Mouse (Mus musculus): ENCODE results near the gene Crygc. TPM values are rescaled to one million over a fixed set of nuclear protein-coding genes. Genes with fewer than 3 reads are reported as not detected.
A peak's percentile ranks its signal among the peaks of the same experiment; 100 is the strongest.
"Not testable (repeated sequence)": the region's sequence is repeated elsewhere in the genome, so short reads cannot be mapped to it uniquely, and the experiment has no call there.

The Crygc gene
- polyA plus RNA-seq, 1 experiment from 2014 or later, result not detected

DNA sequence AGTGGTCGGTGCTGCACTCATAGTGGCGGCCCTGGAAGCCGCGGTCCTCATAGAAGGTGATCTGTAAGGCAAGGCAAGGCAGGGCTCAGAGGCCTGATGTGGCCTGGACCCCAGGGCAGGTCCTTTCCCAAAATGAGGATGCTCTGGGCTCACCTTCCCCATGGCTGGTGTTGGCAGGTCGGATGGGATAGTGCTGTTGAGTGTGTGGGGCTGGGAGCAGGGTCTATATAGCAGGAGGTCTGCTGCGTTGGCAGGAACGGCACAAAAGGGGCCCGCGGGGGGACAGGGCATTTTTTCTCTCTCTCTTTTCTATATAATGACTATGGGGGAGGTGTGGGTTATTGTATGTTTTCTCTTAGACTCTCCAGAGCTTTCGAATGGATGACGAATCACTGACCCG, 22.5 kb downstream of the Crygc start, which contains the start of gene Cryge:
TSS of gene Cryge (minus strand) at position 198 of the 400 bp plus-strand sequence.
- ATAC-seq (ENCODE audit: insufficient number of reproducible peaks, insufficient read depth, low FRiP score, low TSS enrichment, low read depth), result not testable (repeated sequence)

DNA sequence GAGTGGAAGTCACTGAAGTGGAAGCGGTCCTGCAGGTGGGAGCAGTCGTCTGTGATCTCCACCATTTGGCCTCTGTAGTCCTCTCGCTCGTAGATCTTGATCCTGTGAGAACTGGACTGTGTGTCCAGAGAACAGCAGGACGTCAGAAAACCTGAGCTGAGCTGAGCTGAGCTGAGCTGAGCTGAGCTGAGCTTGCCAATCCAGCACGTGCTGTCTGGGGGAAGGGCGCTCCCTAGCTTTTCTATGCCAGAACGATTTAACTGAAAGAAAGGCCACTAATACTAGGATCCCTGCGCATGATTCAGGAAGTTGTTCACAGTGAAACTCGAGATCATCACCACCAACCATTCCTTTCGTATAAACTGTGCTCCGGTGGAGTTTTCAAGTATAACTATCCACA, 24.7 kb downstream of the Crygc start:
- Histone ChIP-seq H3K36me3 (no peaks in the 10 kb centered on the region), H3K9me3 (no peaks in the 10 kb centered on the region), H3K4me2 (no peak overlapping the region), H3K4me3 (replicated peaks) (no peak overlapping the region), H3K4me1 (replicated peaks) (no peaks in the 10 kb centered on the region), H3K27ac (no peak overlapping the region), H3K27me3 (no peaks in the 10 kb centered on the region), H3K9ac (replicated peaks) (no peak overlapping the region)
- 58% methylated on average over 12 of the region's 12 CpGs for WGBS
- no peak for ATAC-seq (ENCODE audit: insufficient number of reproducible peaks, insufficient read depth, low FRiP score, low TSS enrichment, low read depth)

More for the DNA sequence above, 22.5 kb downstream of the Crygc start, which contains the start of gene Cryge:
- 81% methylated on average over 12 of the region's 12 CpGs for WGBS
- not testable (repeated sequence) for H3K4me1 ChIP-seq (replicated peaks); H3K27ac ChIP-seq; H3K9me3 ChIP-seq; H3K9ac ChIP-seq (replicated peaks); H3K4me2 ChIP-seq; H3K27me3 ChIP-seq; H3K4me3 ChIP-seq (replicated peaks); H3K36me3 ChIP-seq

DNA sequence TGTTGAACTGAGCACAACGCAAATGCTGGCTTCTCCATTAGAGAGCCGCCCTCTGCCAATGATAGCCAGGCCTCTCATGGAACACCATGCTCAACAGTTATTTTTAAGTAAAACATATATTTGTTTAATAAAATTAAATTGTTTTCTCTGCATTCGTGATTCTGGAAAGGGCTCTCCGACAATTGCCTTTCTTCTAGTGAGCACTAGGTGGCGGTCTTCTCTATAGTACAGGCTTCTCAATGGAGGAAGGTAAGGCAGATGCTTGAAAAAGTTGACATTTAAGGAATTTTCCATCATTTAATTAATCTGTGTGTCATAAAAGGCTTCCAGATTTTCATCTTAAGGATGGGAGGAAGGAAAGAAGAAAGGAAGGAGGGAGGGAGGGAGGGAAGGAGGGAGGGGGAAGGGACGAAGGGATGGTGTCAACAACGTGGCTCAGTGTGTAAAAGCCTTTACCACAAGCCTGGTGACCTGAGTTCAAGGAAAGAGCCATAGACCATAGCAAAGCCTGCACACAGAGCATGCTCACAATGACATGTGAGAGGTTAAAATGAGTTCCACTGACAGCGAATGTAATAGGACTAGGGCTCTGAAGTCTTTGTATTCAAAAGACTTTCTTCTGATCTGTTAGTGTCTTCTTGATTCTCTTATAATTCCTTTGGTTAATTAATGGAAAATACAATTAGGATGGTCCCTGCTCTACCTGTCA, 26.9 kb downstream of the Crygc start:
- no peaks in the 10 kb centered on the region for H3K27me3 ChIP-seq
- no peak overlapping the region for H3K9ac ChIP-seq (replicated peaks)
- H3K27ac ChIP-seq, result no peak overlapping the region
- H3K4me1 ChIP-seq (replicated peaks), result no peaks in the 10 kb centered on the region
- H3K4me3 ChIP-seq (replicated peaks), result no peak overlapping the region
- H3K9me3 ChIP-seq, result no peaks in the 10 kb centered on the region
- ATAC-seq (ENCODE audit: insufficient number of reproducible peaks, insufficient read depth, low FRiP score, low TSS enrichment, low read depth), result no peak
- no peak overlapping the region for H3K4me2 ChIP-seq
- no peaks in the 10 kb centered on the region for H3K36me3 ChIP-seq
- 35% methylated on average over 8 of the region's 8 CpGs for WGBS

DNA sequence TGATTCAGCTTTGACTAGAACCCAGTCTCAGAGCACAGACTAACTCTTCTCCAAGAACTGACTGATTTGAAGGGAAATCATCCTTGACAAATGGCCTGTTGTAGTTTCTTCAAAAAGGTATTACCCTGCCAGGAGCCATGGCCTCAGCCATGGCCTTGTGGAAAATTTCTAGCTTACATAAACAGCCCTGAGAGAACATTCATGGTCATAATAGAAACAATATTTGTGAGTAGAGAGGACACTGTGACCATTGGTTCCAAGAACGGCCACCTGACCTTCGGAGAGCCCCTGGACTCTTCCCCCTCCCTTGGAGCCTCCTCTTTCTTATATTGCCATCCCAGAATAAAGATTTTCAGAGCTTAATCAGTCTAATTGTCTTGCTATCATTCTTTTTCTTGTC, 30.1 kb downstream of the Crygc start:
- Histone ChIP-seq H3K9me3 (no peaks in the 10 kb centered on the region), H3K27ac (no peak overlapping the region), H3K4me2 (no peak overlapping the region), H3K4me1 (replicated peaks) (0 out of 2 replicates have a peak, but pooled peaks cover 4% of the 10 kb centered on the region), H3K9ac (replicated peaks) (no peak overlapping the region), H3K36me3 (no peaks in the 10 kb centered on the region), H3K4me3 (replicated peaks) (no peak overlapping the region), H3K27me3 (no peaks in the 10 kb centered on the region)
- no peak for ATAC-seq (ENCODE audit: insufficient number of reproducible peaks, insufficient read depth, low FRiP score, low TSS enrichment, low read depth)
- 88% methylated on average over 2 of the region's 2 CpGs for WGBS

DNA sequence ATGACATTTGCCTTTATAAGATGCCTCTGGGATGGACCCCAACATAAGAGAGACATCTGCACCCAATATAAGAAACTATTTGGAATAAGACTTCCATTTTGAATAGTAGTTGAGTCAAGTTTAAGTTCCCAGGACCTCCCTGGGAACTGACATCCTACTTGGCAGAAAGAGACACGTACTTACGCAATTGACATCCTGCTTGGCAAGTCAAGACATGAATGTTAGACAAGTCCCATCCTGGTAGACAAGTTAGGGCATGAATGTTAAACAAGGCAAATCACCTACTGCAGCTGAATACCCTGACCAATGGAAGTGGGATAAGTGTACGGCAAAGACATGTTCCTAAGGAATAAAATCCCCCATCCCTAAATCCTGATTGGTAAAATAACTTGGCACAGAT, 31.7 kb downstream of the Crygc start:
- 0 out of 2 replicates have a peak, but pooled peaks cover 4% of the 10 kb centered on the region for H3K4me1 ChIP-seq (replicated peaks)
- 88% methylated on average over 3 of the region's 3 CpGs for WGBS
- ATAC-seq (ENCODE audit: insufficient number of reproducible peaks, insufficient read depth, low FRiP score, low TSS enrichment, low read depth), result no peak

DNA sequence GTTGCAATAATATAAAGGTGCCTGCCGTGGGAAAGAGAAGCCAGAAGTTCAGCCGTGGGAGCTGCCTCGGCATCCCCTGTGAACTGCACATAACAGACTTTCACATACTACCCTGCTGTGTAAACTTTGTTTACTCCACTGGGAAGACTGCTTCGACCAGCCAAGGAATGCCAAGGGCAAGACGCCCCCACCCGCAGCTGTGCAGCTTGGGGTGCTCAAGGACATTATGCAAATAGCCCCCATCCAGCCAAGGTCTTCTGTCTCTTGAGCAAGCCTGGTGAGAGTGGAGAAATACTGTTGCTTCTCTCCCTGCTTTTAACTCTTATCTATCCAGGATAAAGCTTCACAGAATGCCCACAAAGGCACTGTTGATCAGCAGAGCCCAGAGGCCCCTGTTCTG, 32.7 kb downstream of the Crygc start:
- ATAC-seq (ENCODE audit: insufficient number of reproducible peaks, insufficient read depth, low FRiP score, low TSS enrichment, low read depth), result no peak
- Histone ChIP-seq H3K4me2 (no peak overlapping the region), H3K4me3 (replicated peaks) (no peak overlapping the region), H3K4me1 (replicated peaks) (peaks cover 4% of the 10 kb centered on the region; the same call in 1 of the 2 replicates), H3K9me3 (no peaks in the 10 kb centered on the region; the same call in 1 of the 2 replicates), H3K9ac (replicated peaks) (no peak overlapping the region), H3K36me3 (no peaks in the 10 kb centered on the region), H3K27me3 (no peaks in the 10 kb centered on the region), H3K27ac (no peak overlapping the region)
- 78% methylated on average over 6 of the region's 6 CpGs for WGBS

More for the DNA sequence above, 31.7 kb downstream of the Crygc start:
- H3K27me3 ChIP-seq, result no peaks in the 10 kb centered on the region
- no peaks in the 10 kb centered on the region; the same call in 1 of the 2 replicates for H3K9me3 ChIP-seq
- no peak overlapping the region for H3K4me2 ChIP-seq
- H3K36me3 ChIP-seq, result no peaks in the 10 kb centered on the region
- no peak overlapping the region for H3K4me3 ChIP-seq (replicated peaks)
- H3K9ac ChIP-seq (replicated peaks), result no peak overlapping the region
- H3K27ac ChIP-seq, result no peak overlapping the region

DNA sequence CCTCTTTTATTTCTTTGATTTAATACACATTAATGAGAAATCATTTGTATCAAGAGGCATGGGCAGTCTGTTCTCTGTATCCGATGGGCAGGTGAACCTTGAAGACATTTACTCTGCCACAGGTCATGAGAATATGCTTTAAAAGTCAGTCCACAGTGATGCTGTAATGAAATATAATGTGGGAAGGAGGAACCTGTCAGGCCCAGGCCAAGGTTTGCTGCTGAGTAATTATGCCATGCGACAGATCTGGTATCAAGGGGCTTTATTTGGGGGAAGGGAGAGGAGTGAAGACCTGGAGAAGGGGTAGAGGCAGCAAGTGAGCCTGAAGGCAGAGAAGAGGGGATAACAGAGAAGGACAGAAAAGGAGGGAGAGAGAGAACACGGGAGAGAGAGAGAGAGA, 33.8 kb downstream of the Crygc start:
- no peak overlapping the region for H3K4me2 ChIP-seq
- no peak overlapping the region for H3K4me3 ChIP-seq (replicated peaks)
- no peak overlapping the region for H3K9ac ChIP-seq (replicated peaks)
- no peak overlapping the region for H3K27ac ChIP-seq
- no peaks in the 10 kb centered on the region for H3K36me3 ChIP-seq
- H3K27me3 ChIP-seq, result no peaks in the 10 kb centered on the region
- WGBS, result 67% methylated on average over 3 of the region's 3 CpGs
- ATAC-seq (ENCODE audit: insufficient number of reproducible peaks, insufficient read depth, low FRiP score, low TSS enrichment, low read depth), result no peak
- H3K9me3 ChIP-seq, result no peaks in the 10 kb centered on the region; the same call in 1 of the 2 replicates
- H3K4me1 ChIP-seq (replicated peaks), result peaks cover 14% of the 10 kb centered on the region; the same call in 1 of the 2 replicates

DNA sequence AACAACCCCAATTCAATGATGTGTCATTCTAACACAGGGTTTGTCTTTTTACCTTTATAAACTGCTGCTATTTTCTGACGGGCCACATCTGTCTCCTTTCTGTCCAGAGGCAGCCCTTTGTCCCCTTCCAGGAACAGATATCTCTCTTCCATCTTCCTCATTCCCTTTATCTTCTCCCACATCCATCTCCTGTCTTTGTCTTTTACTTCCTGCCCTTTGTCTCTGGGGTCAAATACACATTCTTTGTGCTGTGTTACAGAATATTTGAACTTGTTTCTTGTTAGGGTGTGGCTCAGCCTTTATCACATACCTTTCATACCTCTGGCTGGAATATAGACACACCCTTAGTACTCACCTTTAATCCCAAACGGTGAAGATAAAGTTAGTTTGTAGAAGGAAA, 35.9 kb downstream of the Crygc start:
- H3K9me3 ChIP-seq, result no peaks in the 10 kb centered on the region; the same call in 1 of the 2 replicates
- 77% methylated on average over 2 of the region's 2 CpGs for WGBS
- peaks cover 15% of the 10 kb centered on the region; the same call in 1 of the 2 replicates for H3K4me1 ChIP-seq (replicated peaks)
- H3K4me3 ChIP-seq (replicated peaks), result no peak overlapping the region
- ATAC-seq (ENCODE audit: insufficient number of reproducible peaks, insufficient read depth, low FRiP score, low TSS enrichment, low read depth), result no peak
- no peaks in the 10 kb centered on the region for H3K36me3 ChIP-seq
- no peak overlapping the region for H3K9ac ChIP-seq (replicated peaks)
- H3K27me3 ChIP-seq, result no peaks in the 10 kb centered on the region
- H3K27ac ChIP-seq, result no peak overlapping the region
- no peak overlapping the region for H3K4me2 ChIP-seq

DNA sequence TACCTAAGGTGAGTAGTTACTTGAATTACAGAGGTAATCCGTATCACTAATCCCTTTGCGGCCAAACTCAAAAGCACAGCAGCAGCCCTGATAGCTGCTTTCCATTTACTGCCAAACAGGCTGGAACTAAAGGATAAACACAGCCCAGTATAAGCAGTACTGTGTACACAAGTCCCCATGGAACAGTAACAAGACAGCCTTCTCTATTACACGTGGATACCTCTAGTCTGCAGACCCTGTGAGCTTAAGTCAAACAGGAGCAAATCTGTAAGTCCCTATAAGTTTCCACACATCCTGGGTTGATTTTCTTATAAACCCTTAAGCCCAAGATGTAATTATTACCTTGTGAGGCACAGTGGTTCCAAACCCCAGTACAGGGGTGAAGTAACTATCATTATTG, 38.0 kb downstream of the Crygc start:
- Histone ChIP-seq H3K9me3 (no peaks in the 10 kb centered on the region; the same call in 1 of the 2 replicates), H3K4me2 (no peak overlapping the region)

DNA sequence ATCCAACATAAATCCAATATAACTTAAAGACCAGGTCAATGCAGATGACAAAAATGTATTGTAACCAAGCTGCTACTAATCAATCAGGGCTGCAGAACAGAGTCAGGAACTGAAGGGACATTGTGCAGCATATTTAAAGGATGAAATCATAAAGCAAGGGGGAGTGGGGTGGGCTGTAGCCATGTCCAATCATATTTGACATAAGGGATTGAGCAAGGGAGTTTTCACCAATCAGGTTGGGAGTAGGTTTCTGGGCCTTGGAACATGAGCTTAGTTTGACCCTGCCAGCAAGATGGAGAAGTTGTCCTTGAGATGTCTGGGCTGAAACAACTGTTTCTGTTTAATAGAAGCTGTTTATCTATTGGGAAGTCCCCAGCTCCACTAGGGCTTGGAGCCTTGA, 40.8 kb downstream of the Crygc start, which contains the start of gene Akr1cl:
TSS of gene Akr1cl (minus strand) at position 119 of the 400 bp plus-strand sequence.
- Histone ChIP-seq H3K4me3 (replicated peaks) (no peak within 1 kb of the TSS), H3K27ac (no peak within 1 kb of the TSS), H3K9me3 (no peaks in the 10 kb centered on the region; the same call in 1 of the 2 replicates), H3K4me1 (replicated peaks) (peaks cover 11% of the 10 kb centered on the region; the same call in 1 of the 2 replicates), H3K27me3 (no peaks in the 10 kb centered on the region), H3K36me3 (no peaks in the 10 kb centered on the region), H3K9ac (replicated peaks) (no peak within 1 kb of the TSS), H3K4me2 (no peak within 1 kb of the TSS)
- no peak for ATAC-seq (ENCODE audit: insufficient number of reproducible peaks, insufficient read depth, low FRiP score, low TSS enrichment, low read depth)

More for the DNA sequence above, 38.0 kb downstream of the Crygc start:
- peaks cover 12% of the 10 kb centered on the region; the same call in 1 of the 2 replicates for H3K4me1 ChIP-seq (replicated peaks)
- ATAC-seq (ENCODE audit: insufficient number of reproducible peaks, insufficient read depth, low FRiP score, low TSS enrichment, low read depth), result peak; percentile 66; the same call in 1 of the 2 replicates
- no peak overlapping the region for H3K27ac ChIP-seq
- no peak overlapping the region for H3K4me3 ChIP-seq (replicated peaks)
- H3K27me3 ChIP-seq, result no peaks in the 10 kb centered on the region
- H3K9ac ChIP-seq (replicated peaks), result no peak overlapping the region
- 17% methylated on average over 3 of the region's 3 CpGs for WGBS
- H3K36me3 ChIP-seq, result no peaks in the 10 kb centered on the region

DNA sequence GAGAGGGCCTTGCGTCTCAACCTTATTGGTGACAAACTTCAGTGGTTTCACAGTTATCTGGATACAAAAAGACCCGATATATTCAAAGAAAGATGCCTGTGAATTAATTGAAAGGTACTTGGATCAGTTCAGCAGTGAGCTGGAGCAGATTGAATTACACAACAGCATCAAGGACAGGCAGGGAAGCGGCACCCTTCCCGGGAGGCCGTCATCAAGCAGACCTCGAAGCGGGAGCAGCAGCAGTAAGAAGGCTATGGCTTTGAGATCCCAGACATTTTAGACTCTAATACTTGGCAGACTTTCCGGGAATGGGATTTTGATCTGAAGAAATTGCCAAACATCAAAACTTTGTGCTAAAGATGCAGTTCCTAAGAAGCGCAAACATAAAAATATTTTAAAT, 45.3 kb downstream of the Crygc start:
- Histone ChIP-seq H3K4me3 (replicated peaks) (no peak overlapping the region), H3K4me1 (replicated peaks) (no peaks in the 10 kb centered on the region), H3K9ac (replicated peaks) (no peak overlapping the region), H3K9me3 (no peaks in the 10 kb centered on the region), H3K27ac (no peak overlapping the region), H3K36me3 (no peaks in the 10 kb centered on the region), H3K27me3 (no peaks in the 10 kb centered on the region), H3K4me2 (no peak overlapping the region)
- no peak for ATAC-seq (ENCODE audit: insufficient number of reproducible peaks, insufficient read depth, low FRiP score, low TSS enrichment, low read depth)
- WGBS, result 70% methylated on average over 9 of the region's 9 CpGs

All from limb, embryonic 12.5 days (tissue).